In genomic region chr5:117589266-117589665, GRCm38 (mm10) we compare ENCODE assay signal across 25 mouse cellular contexts.
"Had no signal": no experiment of that assay in that cellular context is flagged by ENCODE, and none has a peak within 500 bp of the region (broad histone marks: within the 10 kb centered on the region; RNA-seq: fewer than 3 reads in every experiment).

No protein-coding gene starts in this region.

- DNase-seq: gastrocnemius, adult 2 months; gastrocnemius, postnatal 10 days; gastrocnemius, postnatal 25 days; heart, adult 18-20 months; heart, postnatal 10 days; heart, postnatal 4 days; kidney, adult 18-20 months; kidney, adult 8-10 months; kidney, postnatal 10 days; kidney, postnatal 25 days; kidney, postnatal 4 days; liver; liver, embryonic 13.5 days had no signal

- H3K4me3 ChIP-seq: gastrocnemius, adult 2 months; heart, embryonic 10.5 days; heart, embryonic 12.5 days; hindbrain, embryonic 10.5 days; hindbrain, embryonic 12.5 days; intestine, embryonic 15.5 days; limb, embryonic 10.5 days; limb, embryonic 12.5 days; liver, embryonic 13.5 days had no signal

- H3K36me3 ChIP-seq: heart, embryonic 10.5 days; heart, embryonic 12.5 days; hindbrain, embryonic 10.5 days; hindbrain, embryonic 12.5 days; intestine, embryonic 15.5 days; limb, embryonic 10.5 days; limb, embryonic 12.5 days; liver, embryonic 13.5 days had no signal

- ATAC-seq: hindbrain, embryonic 16.5 days; inflammation-experienced regulatory T-cells, adult 6 months; intestine, embryonic 15.5 days; intestine, postnatal 0 days had no signal

- H3K27me3 ChIP-seq: heart, embryonic 12.5 days; hindbrain, embryonic 12.5 days; intestine, embryonic 15.5 days; liver, embryonic 13.5 days had no signal

- H3K9me3 ChIP-seq: heart, embryonic 10.5 days; heart, embryonic 12.5 days; hindbrain, embryonic 10.5 days; hindbrain, embryonic 12.5 days; intestine, embryonic 15.5 days; limb, embryonic 10.5 days; limb, embryonic 12.5 days; liver, embryonic 13.5 days had no signal

- H3K27ac ChIP-seq: gastrocnemius, adult 2 months; heart, embryonic 10.5 days; hindbrain, embryonic 10.5 days; hindbrain, embryonic 12.5 days; hindbrain, embryonic 14.5 days; intestine, embryonic 15.5 days; limb, embryonic 10.5 days; limb, embryonic 12.5 days; liver, embryonic 13.5 days had no signal

- H3K9ac ChIP-seq: heart, embryonic 12.5 days; hindbrain, embryonic 12.5 days; hindbrain, embryonic 14.5 days; intestine, embryonic 15.5 days; limb, embryonic 12.5 days; liver, embryonic 13.5 days had no signal

- H3K4me2 ChIP-seq: heart, embryonic 12.5 days; hindbrain, embryonic 12.5 days; hindbrain, embryonic 14.5 days; intestine, embryonic 15.5 days; limb, embryonic 12.5 days; liver, embryonic 11.5 days; liver, embryonic 13.5 days had no signal

- H3K4me1 ChIP-seq: hindbrain, embryonic 10.5 days; hindbrain, embryonic 12.5 days; intestine, embryonic 15.5 days; liver, embryonic 13.5 days had no signal
